Mouse (Mus musculus) adrenal gland, postnatal 4 days (tissue): ENCODE data around the gene Fmo4. TPM values are rescaled to one million over a fixed set of nuclear protein-coding genes. Genes with fewer than 3 reads are reported as not detected.
"Not testable (repeated sequence)": the region's sequence is repeated elsewhere in the genome, so short reads cannot be mapped to it uniquely, and the experiment has no call there.

ENCODE experiments used
- DNase-seq, 2 experiments: peaks; one replicate each; pipeline ENCODE4 v3.0.0; 2021 to 2022; ENCODE audit warnings: low spot score in 2 of 2, mixed read lengths in 2 of 2
- total RNA-seq, 2 experiments: library from RNA; stranded (reverse); gene quantifications; 2 replicates each; pipeline ENCODE4 v1.2.3; 2021

Fmo4 gene
- total RNA-seq, 2 experiments from 2014 or later: 1.5 to 2.0 TPM

GRCm38 (mm10) chr1:162796441-162796840 lies 17.3 kb downstream of the Fmo4 start:
- DNase-seq: no peak

- DNase-seq: no peak
These were observed 21.3 kb downstream of the Fmo4 start for GRCm38 (mm10) chr1:162792306-162793044.

GRCm38 (mm10) chr1:162785222-162785621 lies 28.6 kb downstream of the Fmo4 start:
- DNase-seq: no peak

- DNase-seq: no peak
These were observed 30.0 kb downstream of the Fmo4 start for GRCm38 (mm10) chr1:162783669-162784248.

GRCm38 (mm10) chr1:162781035-162781434 lies 32.7 kb downstream of the Fmo4 start:
- not testable (repeated sequence) for DNase-seq

GRCm38 (mm10) chr1:162777943-162778538 lies 35.7 kb downstream of the Fmo4 start:
- DNase-seq: no peak

GRCm38 (mm10) chr1:162773661-162774060 lies 40.1 kb downstream of the Fmo4 start:
- DNase-seq: no peak

GRCm38 (mm10) chr1:162771617-162772360 lies 42.0 kb downstream of the Fmo4 start:
- DNase-seq: no peak

- DNase-seq: no peak
These were observed 61.8 kb downstream of the Fmo4 start for GRCm38 (mm10) chr1:162752009-162752408.

GRCm38 (mm10) chr1:162749607-162750006 lies 64.2 kb downstream of the Fmo4 start:
- no peak for DNase-seq

- no peak for DNase-seq
These were observed 65.0 kb downstream of the Fmo4 start for GRCm38 (mm10) chr1:162748761-162749160.

Other genes with a start within 250 kb of the Fmo4 start
- 10 to 100 TPM; 40.8 to 42.1 TPM for gene Vamp4, start 243.5 kb downstream of the Fmo4 start, total RNA-seq
- 1 to 10 TPM in 1 of 2 experiments, under 1 TPM in 1; 0.71 to 1.1 TPM for gene Myoc, start 174.8 kb downstream of the Fmo4 start, total RNA-seq
- gene Myocos, start 155.8 kb downstream of the Fmo4 start, total RNA-seq: not detected
- 100 to 1,000 TPM; 197 to 223 TPM for gene Prrc2c, start 73.4 kb downstream of the Fmo4 start, total RNA-seq
- gene Fmo1, start 52.6 kb upstream of the Fmo4 start, total RNA-seq: 100 to 1,000 TPM; 106 to 126 TPM
- 10 to 100 TPM; 26.0 to 37.4 TPM for gene Fmo2, start 84.8 kb upstream of the Fmo4 start, total RNA-seq
- not detected for gene Fmo6, start 123.5 kb upstream of the Fmo4 start, total RNA-seq
- gene Fmo3, start 170.6 kb upstream of the Fmo4 start, total RNA-seq: 1 to 10 TPM in 1 of 2 experiments, not detected in 1; 1.2 TPM